Mouse (Mus musculus) ES-E14 (cell line): Measurements from ENCODE around the gene Tpp2. TPM values are rescaled to one million over a fixed set of nuclear protein-coding genes. Genes with fewer than 3 reads are reported as not detected.

Source experiments
- DNase-seq: peaks from one replicate; pipeline ENCODE4 v3.0.0-alpha.2; 2013; ENCODE audit warnings: low read depth, low spot score
- H3K27ac ChIP-seq: 2 replicates; pipeline ENCODE4 v1.5.1; 2012; ENCODE audit warnings: low read depth, mild to moderate bottlenecking, low read length, moderate library complexity, mixed read lengths; ENCODE audit not compliant: poor library complexity, insufficient read depth, severe bottlenecking
- H3K36me3 ChIP-seq: 2 replicates; pipeline ENCODE4 v1.6.1; 2012; ENCODE audit warnings: mild to moderate bottlenecking, low read length, moderate library complexity, mixed read lengths; ENCODE audit not compliant: control insufficient read depth, poor library complexity, insufficient read depth, severe bottlenecking
- H3K4me1 ChIP-seq, 2 experiments: fragments of 150-350 bp in 1 of 2; sonication (generic) in 1 of 2; 2 replicates each; pipeline ENCODE4 v1.6.1; 2012; ENCODE audit warnings: low read length in 2 of 2, mild to moderate bottlenecking in 1 of 2, mixed read lengths in 1 of 2; ENCODE audit not compliant: control insufficient read depth in 2 of 2, insufficient read depth in 2 of 2, poor library complexity in 1 of 2
- H3K4me3 ChIP-seq, 2 experiments: fragments of 150-350 bp in 1 of 2; sonication (generic) in 1 of 2; 2 replicates each; pipeline ENCODE4 v1.5.1; 2012; ENCODE audit warnings: low read length in 2 of 2, low read depth in 1 of 2, mild to moderate bottlenecking in 1 of 2, mixed read lengths in 1 of 2; ENCODE audit not compliant: insufficient read depth in 1 of 2, poor library complexity in 1 of 2, severe bottlenecking in 1 of 2
- H3K9ac ChIP-seq: 2 replicates; pipeline ENCODE4 v1.6.1; 2012; ENCODE audit warnings: low read depth, mild to moderate bottlenecking, low read length, mixed read lengths; ENCODE audit not compliant: poor library complexity, insufficient read depth, severe bottlenecking
- H3K9me3 ChIP-seq: fragments of 150-350 bp; sonication (generic); 2 replicates; pipeline ENCODE4 v1.6.1; 2012; ENCODE audit warnings: low read depth, mild to moderate bottlenecking, low read length; ENCODE audit not compliant: control insufficient read depth, insufficient read depth
- CHD2 ChIP-seq: IDR thresholded peaks from 2 replicates; pipeline ENCODE4 v1.6.1; 2014; ENCODE audit warnings: mild to moderate bottlenecking, low read depth, low read length, inconsistent platforms
- HCFC1 ChIP-seq: IDR thresholded peaks from 2 replicates; pipeline ENCODE4 v1.6.1; 2012; ENCODE audit warnings: low read length, inconsistent platforms, borderline replicate concordance; ENCODE audit not compliant: insufficient read depth
- MAFK ChIP-seq: IDR thresholded peaks from 2 replicates; pipeline ENCODE4 v1.6.1; 2014; ENCODE audit warnings: mild to moderate bottlenecking, low read depth, low read length, inconsistent platforms; ENCODE audit not compliant: insufficient read depth
- ZC3H11A ChIP-seq: IDR thresholded peaks from 2 replicates; pipeline ENCODE4 v1.6.1; 2012; ENCODE audit warnings: low read depth, mild to moderate bottlenecking, inconsistent platforms, low read length, borderline replicate concordance
- ZNF384 ChIP-seq: IDR thresholded peaks from 2 replicates; pipeline ENCODE4 v1.6.1; 2012; ENCODE audit warnings: low read depth, low read length, inconsistent platforms
- in situ Hi-C, 2 experiments: fragments of 600-800 bp; cut with MboI; formaldehyde crosslinking; loops; one replicate each; pipeline ENCODE4 v1.15.1; 2025; ENCODE audit warnings: low sequenced_read_pairs in 2 of 2, inconsistent platforms in 1 of 2; ENCODE audit not compliant: unreplicated experiment in 2 of 2
- total RNA-seq: library from RNA; depleted of rRNA; stranded (reverse); fragments of 300-350 nt; gene quantifications from 2 replicates; pipeline ENCODE4 v1.2.3, GENCODE M21; 2012

The Tpp2 gene
- total RNA-seq, 1 experiment, result 59.6 TPM

DNA sequence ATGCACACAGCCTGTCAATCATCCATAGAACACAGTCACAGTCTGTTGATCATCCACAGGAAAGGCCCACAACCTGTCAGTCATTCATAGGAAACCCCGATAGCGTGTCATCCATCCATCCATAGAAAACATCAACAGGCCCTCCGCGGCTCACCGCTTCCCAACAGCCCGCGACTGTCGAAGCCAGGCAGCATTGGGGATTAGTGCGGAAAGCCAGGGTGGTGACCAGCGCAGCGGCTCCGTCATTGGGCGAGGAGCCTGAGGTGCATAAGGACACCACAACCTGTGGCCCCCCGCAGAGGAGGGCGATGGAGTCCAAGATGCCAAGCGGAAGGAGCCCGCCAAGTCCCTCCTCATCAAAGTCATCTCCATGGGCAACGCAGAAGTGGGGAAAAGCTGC lies 35.5 kb upstream of the Tpp2 start:
- DNase-seq, result no peak
- no peak overlapping the region for H3K27ac ChIP-seq
- TF ChIP-seq MAFK, result no peak
- TF ChIP-seq CHD2, result no peak
- TF ChIP-seq ZNF384, result no peak
- no peaks in the 10 kb centered on the region for H3K36me3 ChIP-seq
- in situ Hi-C loops, result no loop called here
- H3K4me1 ChIP-seq, result peaks cover 4 to 12% of the 10 kb centered on the region in 2 experiments; a peak in 3 of 4 replicates
- no peak overlapping the region; a peak in 1 of 4 replicates for H3K4me3 ChIP-seq
- no peak overlapping the region for H3K9ac ChIP-seq
- H3K9me3 ChIP-seq, result no peaks in the 10 kb centered on the region

GRCm38 (mm10) chr1:43898991-43899714 lies 34.3 kb upstream of the Tpp2 start:
- peak; percentile 79 for DNase-seq
- Histone ChIP-seq H3K36me3 (no peaks in the 10 kb centered on the region), H3K9ac (peak overlapping the region; percentile 23; the same call in 1 of the 2 replicates), H3K27ac (no peak overlapping the region), H3K4me3 (0 out of 4 replicates have a peak overlapping the region, but pooled peaks of 1 of the 2 experiments have one; percentile 17), H3K4me1 (peaks cover 4 to 12% of the 10 kb centered on the region in 2 experiments; a peak in 3 of 4 replicates), H3K9me3 (no peaks in the 10 kb centered on the region)
- in situ Hi-C loops, result no loop called here
- no peak; the same call in 1 of the 2 replicates for TF ChIP-seq ZC3H11A
- TF ChIP-seq HCFC1, result no peak

- peaks cover 4 to 12% of the 10 kb centered on the region in 2 experiments; a peak in 3 of 4 replicates for H3K4me1 ChIP-seq
- no peak for DNase-seq
- in situ Hi-C loops, result no loop called here
- no peak overlapping the region for H3K27ac ChIP-seq
- no peak overlapping the region for H3K9ac ChIP-seq
- H3K9me3 ChIP-seq, result no peaks in the 10 kb centered on the region
- H3K36me3 ChIP-seq, result no peaks in the 10 kb centered on the region
- no peak overlapping the region for H3K4me3 ChIP-seq
- TF ChIP-seq HCFC1 (no peak), MAFK (no peak), ZC3H11A (no peak), CHD2 (no peak), ZNF384 (no peak)
Measured at GRCm38 (mm10) chr1:43902417-43902816, 31.0 kb upstream of the Tpp2 start.

DNA sequence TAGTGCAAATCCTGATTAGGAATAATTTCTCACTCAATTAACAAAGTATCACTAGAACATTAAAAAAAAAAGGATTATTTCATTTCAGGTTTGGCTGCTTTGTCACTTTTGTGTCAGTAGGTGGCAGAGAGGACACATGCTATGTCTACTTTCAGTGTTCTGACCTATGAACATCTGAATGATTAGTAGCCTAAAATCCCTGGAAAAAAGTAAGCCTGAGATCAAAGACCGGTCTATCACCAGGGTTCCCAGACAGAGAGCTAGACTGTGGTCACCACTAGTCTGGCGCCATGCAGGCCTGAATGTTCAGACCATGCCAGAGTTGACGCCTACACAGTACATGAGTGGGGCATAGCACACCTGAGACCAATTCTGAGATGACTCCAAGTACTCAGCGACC lies 30.6 kb upstream of the Tpp2 start:
- H3K9ac ChIP-seq, result no peak overlapping the region
- no peak for DNase-seq
- no peak for TF ChIP-seq CHD2
- no peak for TF ChIP-seq MAFK
- no peak for TF ChIP-seq HCFC1
- H3K9me3 ChIP-seq, result no peaks in the 10 kb centered on the region
- in situ Hi-C loops, result no loop called here
- peaks cover 4 to 12% of the 10 kb centered on the region in 2 experiments; a peak in 3 of 4 replicates for H3K4me1 ChIP-seq
- H3K27ac ChIP-seq, result no peak overlapping the region
- H3K36me3 ChIP-seq, result no peaks in the 10 kb centered on the region
- no peak overlapping the region for H3K4me3 ChIP-seq

GRCm38 (mm10) chr1:43915428-43915827 lies 18.0 kb upstream of the Tpp2 start:
- in situ Hi-C loops, result no loop called here

More at GRCm38 (mm10) chr1:43915428-43915827, 18.0 kb upstream of the Tpp2 start:
- no peaks in the 10 kb centered on the region for H3K36me3 ChIP-seq
- DNase-seq, result no peak
- no peaks in the 10 kb centered on the region for H3K9me3 ChIP-seq
- TF ChIP-seq HCFC1, result no peak
- no peak for TF ChIP-seq ZNF384
- no peak for TF ChIP-seq ZC3H11A
- no peak for TF ChIP-seq CHD2
- no peak for TF ChIP-seq MAFK
- H3K9ac ChIP-seq, result no peak overlapping the region
- H3K4me1 ChIP-seq, result no peaks in the 10 kb centered on the region; a peak in 1 of 4 replicates
- H3K27ac ChIP-seq, result no peak overlapping the region
- no peak overlapping the region for H3K4me3 ChIP-seq
